Mouse (Mus musculus): Measurements from ENCODE around the gene Slc25a26.

Gene Slc25a26

DNA sequence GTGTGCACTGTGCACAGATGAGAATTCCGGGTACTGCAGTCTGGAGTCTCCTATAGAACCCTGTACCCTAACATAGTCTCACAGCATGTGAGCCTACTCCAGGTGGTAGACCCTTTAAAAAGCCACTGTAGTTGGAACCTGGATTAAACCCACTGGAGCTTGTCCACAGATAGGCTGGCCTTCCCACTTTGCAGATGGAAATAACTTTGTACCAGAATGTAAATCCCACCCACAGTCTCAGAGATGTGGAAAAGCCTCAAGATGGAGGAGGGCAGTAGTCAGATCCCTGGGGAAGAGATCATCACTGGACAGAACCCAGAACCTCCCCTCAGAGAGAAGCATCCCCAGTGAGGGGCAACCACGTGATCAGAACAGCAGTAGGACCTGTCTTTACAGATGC, 143.9 kb downstream of the Slc25a26 start:
- no peak for DNase-seq

DNA sequence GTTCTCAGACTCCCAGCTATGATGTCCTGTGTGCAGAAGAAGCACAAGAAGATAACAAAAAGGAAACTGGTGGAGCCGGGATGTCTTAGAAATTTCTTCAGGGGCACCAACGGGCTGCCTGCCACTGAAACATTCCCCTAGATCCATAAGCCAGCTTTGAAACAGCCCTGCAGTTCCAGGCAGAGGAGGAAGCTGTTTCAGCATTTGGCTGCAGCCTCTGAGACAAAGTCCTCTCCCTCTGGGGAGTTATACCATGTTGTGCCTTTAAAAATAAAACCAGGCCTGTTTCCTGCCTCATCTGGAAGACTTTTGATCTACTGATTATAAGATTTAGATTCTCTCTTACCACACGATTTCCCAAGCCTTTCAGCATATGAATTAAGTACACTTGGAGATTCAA, 144.5 kb downstream of the Slc25a26 start:
- no peak for DNase-seq

DNA sequence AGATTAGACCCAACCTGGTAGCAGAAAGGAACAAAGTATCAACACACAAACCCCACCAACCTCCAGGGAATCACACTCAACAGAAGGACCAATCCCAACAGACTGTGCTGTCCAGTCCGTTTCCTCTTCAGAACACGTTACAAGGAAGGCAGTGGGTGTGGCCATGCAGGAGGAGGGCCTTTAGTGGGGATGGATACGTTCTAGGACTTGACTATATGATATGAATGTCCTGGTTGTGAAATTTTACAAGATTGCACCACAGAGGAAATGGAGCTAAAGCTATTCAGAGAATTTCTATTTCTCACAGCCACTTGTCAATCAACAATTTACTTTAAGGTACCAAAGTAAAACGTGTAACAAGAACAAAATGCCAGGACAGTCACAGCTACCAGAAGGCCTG, 145.6 kb downstream of the Slc25a26 start:
- no peak for DNase-seq

DNA sequence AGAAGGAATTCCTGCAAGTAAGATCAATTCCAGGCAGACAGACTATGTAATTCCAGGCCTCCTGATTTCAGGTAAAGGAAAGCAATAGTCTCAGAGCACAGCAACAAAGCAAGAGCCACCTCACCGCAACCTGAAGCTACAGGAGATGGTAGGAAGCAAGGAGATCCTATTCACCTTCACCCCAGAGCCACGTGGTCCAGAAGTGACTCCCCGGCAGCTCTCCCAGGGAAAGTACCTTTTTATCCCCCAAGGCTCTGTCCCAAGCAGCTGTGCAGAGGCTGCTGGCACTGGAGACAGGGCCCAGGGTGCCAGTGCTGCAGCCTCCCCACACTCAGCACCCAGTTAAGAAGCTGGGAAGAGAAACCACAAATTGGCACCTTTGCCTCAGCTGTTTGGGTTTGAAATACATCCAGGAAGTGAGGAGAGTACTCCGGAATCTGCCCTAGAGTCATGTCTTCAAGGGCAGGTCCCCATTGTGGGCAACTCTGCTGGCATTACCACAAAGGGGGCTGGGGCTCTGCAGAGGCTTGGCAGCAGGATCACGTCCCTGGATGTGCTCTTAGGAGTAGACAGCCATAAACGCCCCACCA, 146.2 kb downstream of the Slc25a26 start:
- no peak for DNase-seq

DNA sequence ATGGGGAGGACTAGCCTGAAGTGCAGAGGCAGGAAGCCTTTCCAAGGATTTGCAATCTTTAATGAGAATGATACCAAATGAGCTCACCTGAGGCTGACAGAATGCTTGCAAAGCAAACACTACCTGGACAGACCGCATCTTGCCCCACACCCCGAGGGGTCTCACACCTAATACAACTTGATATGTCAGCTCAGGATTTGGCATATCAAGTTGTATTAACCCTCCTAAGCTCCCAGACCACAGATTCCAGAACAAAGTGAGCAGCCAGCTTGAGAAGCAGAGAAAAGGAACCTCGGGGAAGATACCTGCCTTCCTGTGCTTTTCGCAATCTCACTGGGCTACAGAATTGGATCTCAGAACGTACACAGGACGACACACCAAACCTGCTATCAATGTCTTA, 146.8 kb downstream of the Slc25a26 start:
- no peak for DNase-seq

DNA sequence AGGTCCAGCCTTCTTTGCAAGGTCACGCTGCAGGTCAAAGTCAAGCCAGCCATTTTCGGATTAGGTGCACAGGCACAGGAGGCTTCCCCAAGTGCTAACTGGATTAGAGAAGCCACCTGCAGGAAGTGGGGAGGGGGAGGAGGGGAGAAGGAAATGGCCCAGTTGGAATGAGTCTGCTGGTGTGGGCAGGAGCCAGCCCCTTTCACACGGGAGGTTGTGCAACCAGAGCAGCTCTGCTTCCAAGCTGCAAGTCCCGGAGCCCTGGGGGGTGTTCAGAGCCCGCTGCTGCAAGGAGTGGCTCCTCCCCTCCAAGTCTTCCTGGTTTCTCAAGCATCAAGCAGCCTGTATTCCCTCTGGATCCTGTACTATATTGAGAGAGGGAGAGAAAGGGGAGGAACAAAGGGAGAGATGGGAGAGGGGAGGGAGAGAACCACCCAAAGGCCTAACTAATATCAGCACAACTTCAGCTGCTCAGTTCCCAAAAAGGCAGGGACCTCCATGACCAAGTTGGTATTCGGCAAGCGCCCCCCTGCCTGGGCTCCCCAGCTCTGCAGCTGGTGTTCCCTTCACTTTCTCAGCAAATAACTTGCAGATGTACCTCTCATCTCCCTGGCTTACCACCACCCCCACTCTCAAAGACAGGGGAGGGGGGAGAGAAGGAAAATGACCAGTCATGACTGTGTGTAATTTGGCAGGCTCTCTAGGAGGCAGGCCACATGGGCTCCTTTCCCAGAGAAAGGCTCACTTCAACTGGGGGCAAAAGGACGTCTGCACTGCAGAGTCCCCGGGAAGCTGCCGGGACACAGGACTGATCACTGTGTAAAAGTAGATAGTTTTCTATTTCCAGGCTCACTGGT, 147.7 kb downstream of the Slc25a26 start:
- no peak for DNase-seq

DNA sequence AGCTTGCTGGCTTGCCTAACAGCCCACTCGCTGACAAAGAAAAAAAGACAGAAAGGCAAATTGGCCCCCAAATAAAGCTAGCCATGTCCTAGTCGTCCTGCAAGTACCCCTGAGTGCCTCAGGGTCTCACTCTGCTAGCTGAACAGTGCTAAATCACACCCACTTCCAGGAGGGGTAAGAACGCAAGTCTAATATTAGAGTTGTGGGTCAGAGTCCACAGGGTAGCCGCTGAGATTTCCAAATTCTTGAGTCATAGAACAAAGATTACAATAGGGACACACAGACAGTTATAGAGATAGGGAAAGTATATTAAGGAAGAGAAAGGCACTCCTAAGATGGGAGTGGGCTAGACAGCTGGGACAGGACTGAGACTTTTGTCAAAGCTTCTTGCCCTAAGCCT, 148.4 kb downstream of the Slc25a26 start:
- DNase-seq = no peak

DNA sequence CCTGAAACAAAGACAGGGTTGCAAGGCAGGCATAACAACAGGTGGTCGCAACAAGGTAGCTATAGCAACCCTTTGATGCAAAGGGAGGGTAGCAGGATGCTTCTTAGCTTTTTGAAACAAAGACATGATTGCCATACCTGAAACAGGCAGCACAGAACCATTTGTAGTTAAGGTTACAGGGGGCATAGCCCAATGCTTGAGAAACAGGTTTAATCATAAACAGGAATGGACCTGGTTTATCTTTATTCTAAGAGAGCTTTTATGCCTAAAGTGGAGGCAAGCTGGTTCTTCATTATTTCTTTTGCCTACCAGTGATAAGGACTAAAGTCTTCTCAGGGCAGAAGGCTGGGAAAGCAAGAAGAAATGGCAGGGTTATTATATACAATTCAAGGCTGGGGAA, 149.5 kb downstream of the Slc25a26 start:
- DNase-seq = no peak

DNA sequence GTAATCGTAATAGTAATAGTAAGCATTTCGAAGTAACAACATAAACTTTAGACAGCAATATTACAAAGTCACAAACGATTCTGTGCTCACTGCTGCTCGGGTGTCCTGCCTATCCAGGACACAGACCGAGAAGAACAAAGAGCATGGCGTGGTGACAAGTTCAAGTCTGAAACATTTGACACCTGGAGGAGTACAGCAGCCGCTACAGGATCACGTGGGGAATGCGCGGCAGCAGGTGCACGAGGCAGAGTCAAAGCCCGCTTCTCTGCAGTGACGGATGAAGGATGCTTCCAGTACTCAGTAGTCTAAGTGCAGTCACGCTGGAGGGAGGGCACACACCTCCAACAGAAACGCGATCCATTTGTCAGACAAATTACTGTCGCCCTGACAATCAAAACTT, 151.4 kb downstream of the Slc25a26 start:
- DNase-seq = no peak

DNA sequence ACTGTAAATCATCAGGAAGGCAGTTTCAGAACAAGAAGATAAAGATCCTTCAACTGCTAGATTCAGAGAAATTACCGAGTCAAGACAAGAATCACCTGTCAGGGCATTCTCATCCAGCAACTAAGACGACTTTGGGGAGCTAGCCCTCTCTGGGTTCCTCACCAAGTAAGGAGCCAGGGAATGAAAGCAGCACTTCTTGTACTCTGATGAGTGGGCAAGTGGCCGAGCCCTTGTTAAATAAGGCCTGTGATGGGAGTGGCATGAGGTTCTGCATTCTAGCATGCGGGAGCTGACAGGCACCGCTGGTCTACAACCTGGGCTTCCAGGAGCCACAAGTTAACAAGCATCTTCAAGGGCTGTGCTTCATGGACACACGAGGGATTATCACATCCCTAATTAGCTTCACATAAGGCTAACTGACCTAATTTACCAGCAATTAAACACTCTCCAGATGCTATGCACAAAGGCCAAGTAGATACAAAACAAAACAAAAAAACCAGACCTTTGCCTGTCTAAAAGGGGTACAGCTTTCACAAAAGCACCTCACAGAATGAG, 152.6 kb downstream of the Slc25a26 start:
- DNase-seq = no peak

DNA sequence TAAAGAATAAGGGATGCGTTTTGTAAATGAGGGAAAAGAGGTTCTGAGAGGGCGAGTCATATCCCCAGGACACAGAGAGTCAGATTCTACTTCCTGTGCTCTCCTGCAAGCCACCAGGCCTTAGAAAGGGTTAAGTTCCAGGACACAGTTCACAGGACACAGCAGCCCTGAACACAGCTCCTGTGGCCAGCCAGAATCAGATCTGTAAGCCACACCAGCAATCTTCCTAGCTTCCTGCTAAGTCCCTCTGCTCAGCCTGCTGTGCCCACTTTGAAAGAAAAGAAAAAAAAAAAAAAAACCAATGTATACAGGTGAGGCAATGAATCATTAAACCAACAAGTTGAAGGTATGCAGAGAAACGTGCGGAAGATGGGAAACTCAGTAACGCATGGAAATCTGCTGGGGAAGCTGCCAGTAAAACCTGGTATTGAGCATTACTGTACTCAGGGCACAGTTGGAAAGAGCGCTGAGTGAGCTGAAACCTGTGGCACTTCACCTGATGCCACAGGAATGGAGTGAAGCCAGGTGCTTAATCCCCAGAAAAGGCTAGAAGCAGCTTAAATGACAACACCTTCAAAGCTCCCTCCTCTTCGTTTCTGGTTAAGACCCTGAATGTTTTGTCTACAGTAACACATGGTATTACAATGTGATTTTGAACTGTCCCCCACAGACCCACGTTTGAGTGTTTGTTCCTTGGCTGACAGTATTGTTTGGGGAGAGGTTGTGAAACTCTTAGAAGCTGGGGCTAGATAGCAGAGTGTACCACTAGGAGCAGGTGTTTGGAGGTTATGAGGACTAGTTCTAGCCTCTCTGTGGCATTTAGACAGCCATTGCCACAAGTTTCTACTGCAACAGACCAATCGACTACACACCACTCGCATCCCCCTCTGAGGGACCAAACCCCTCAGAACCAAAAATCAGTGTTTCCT, 153.5 kb downstream of the Slc25a26 start:
- DNase-seq = no peak

Measured in spleen, adult 18-20 months (tissue).